Mouse (Mus musculus) myocyte (in vitro differentiated cells): ENCODE measurements around the gene Naalad2.

Source experiments
- CEBPB ChIP-seq: IDR thresholded peaks from 2 replicates; pipeline ENCODE4 v1.6.1; 2011; ENCODE audit warnings: mild to moderate bottlenecking, moderate library complexity; ENCODE audit not compliant: poor library complexity, insufficient read depth, severe bottlenecking
- MAX ChIP-seq: IDR thresholded peaks from one replicate; pipeline ENCODE4 v1.6.1; 2011; ENCODE audit warnings: low read depth, mild to moderate bottlenecking, control low read depth
- TCF12 ChIP-seq: IDR thresholded peaks from one replicate; pipeline ENCODE4 v1.6.1; 2011; ENCODE audit warnings: mild to moderate bottlenecking, control low read depth; ENCODE audit not compliant: poor library complexity, insufficient read depth, severe bottlenecking
- USF1 ChIP-seq: IDR thresholded peaks from one replicate; pipeline ENCODE4 v1.6.1; 2011; ENCODE audit warnings: low read depth, mild to moderate bottlenecking, control low read depth, moderate library complexity

DNA sequence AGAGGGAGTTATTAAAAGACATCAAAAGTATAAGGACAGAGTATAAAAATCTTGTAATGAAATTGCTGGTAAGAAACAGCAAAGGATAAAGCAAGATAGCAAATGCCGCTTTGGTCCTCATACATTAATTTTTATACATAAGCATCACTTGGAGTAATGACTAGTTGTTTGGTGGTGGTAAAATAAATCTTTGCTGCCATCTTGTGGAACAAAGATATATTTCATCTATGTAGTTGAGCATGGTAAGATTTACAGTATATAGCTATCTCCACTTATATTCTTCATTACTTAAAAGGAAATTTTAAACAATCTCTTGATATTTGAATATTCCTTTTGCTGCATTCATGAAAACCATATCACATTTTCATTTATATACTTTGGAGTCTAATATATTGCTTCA is 125.3 kb downstream of the Naalad2 start:
- TF ChIP-seq TCF12 (no peak), CEBPB (no peak), MAX (no peak), USF1 (no peak)
